Mouse (Mus musculus): ENCODE results near the gene Tmod1. TPM values are rescaled to one million over a fixed set of nuclear protein-coding genes. Genes with fewer than 3 reads are reported as not detected.

Tmod1 gene
- polyA plus RNA-seq (2016; fragmentation: Nextera tagmentation; extraction: Ambion mirVana), result 4.8 and 5.1 TPM in 2 replicates

DNA sequence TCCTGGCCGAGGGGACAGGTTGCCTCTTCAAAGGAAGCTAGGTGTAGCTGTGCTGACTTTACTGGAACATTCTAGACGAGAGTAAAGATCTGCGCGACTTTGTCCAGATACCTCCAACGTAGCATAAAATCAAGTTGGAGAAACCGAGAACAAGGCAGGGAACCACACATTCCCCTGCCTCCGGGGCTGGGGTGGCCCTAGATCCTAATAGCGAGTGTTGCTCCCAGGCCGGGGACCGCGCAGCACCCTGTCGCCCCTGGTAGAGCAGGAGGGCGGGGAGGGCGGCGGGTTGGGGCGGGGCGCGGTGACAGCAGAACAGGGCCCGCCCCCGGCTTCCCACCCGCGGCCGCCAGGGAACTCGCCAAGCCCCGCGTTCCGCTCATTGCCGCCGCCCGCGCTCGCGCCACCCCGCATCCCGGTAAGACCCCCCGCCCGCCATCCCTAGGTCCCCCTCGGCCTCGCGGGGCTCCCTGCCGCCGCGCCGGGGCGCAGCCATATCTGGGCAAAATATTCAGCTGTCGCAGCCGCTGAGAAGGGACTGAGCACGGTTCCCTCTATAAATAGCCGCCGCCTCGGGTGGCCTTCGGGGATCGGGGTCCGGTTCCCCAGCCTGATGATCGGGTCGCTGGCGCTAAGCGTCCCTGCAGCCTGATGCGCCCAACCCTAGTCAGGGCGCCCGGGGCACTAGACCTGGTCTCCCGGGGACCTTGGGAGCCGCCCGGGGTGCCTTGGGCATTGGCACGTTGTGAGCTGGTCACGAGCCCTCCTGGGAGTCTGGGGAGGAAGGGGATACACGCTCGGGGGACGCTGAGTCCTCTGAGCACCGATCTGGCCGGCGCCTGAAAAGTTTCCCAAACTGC, at the start of gene Tmod1:
Gene Tmod1 (plus strand): TSS at position 44 of the 860 bp plus-strand sequence.
- 1% methylated on average over 57 of the region's 72 CpGs for WGBS
- peak within 1 kb of the TSS; percentile 57 for H3K4me3 ChIP-seq
- no peak within 1 kb of the TSS for H3K27ac ChIP-seq
- H3K4me2 ChIP-seq (replicated peaks), result peak within 1 kb of the TSS; percentile 98
- peak within 1 kb of the TSS; percentile 64 for H3K9ac ChIP-seq
- no peaks in the 10 kb centered on the region for H3K9me3 ChIP-seq (replicated peaks)
- peaks cover 56% of the 10 kb centered on the region for H3K27me3 ChIP-seq
- H3K36me3 ChIP-seq, result no peaks in the 10 kb centered on the region
- ATAC-seq (ENCODE audit: low FRiP score), result peak; percentile 66; the same call in 1 of the 2 replicates
- peaks cover 20% of the 10 kb centered on the region for H3K4me1 ChIP-seq

DNA sequence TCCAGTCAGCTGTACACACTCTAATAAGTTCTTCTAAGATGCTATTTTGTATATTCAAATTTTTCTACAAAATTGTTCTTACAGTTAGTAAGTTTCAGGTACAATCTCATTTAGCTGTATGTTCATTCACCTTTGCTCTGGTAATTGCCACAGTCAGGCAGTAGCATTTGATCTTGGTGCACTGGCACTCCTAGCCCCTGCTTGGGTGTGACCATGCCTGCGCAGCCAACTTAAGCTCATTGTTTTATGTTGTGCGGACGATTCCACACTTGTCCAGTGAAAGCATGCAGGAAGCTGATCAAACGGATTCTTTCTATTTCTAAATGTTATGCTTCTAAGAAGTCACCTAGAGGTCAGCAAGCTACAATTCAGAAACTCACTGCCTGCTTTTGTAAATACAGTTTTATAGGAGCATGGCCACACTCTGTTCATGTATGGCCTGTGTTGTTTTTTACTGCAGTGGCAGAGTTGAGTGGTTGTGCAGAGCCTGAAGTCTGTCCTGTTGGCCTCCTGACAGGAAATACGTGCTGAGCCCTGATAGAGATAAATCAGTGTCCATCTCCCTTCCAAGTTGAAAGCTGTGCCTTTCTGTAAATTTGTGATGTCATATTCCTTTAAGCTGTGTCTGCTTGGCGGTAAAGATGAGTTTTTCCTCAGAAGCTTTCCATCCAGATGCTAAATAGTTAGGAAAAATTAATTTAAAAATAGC, 48.2 kb upstream of the Tmod1 start:
- Histone ChIP-seq H3K27me3 (no peaks in the 10 kb centered on the region), H3K9me3 (replicated peaks) (no peaks in the 10 kb centered on the region), H3K4me1 (no peaks in the 10 kb centered on the region), H3K27ac (no peak overlapping the region), H3K9ac (no peak overlapping the region), H3K36me3 (no peaks in the 10 kb centered on the region; the same call in 1 of the 2 replicates), H3K4me2 (replicated peaks) (no peak overlapping the region), H3K4me3 (no peak overlapping the region)
- 70% methylated on average over 6 of the region's 6 CpGs for WGBS
- no peak for ATAC-seq (ENCODE audit: low FRiP score)

DNA sequence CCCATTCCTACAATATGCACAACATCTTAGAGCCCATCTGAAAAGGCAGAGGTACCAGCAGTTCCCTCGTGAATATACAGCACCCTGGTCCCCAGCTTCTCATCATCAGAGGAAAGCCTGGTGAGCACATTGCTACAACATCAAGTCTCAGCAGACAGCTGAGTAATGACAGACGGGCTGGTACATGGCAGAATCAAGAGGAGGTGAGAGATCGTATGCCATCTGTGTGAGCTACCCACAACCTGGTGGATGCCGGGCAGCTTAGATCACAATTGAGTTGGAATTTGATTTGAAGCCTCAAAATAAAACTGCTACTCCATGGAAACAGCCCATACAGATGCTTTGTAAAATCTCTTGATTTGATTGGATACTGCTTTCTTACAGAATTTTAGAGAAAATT, 40.2 kb upstream of the Tmod1 start:
- H3K4me2 ChIP-seq (replicated peaks), result no peak overlapping the region
- no peaks in the 10 kb centered on the region for H3K4me1 ChIP-seq
- H3K9me3 ChIP-seq (replicated peaks), result no peaks in the 10 kb centered on the region
- ATAC-seq (ENCODE audit: low FRiP score), result no peak
- H3K27ac ChIP-seq, result no peak overlapping the region
- no peak overlapping the region for H3K4me3 ChIP-seq
- 79% methylated on average over 4 of the region's 4 CpGs for WGBS
- H3K27me3 ChIP-seq, result no peaks in the 10 kb centered on the region
- no peak overlapping the region for H3K9ac ChIP-seq
- no peaks in the 10 kb centered on the region; the same call in 1 of the 2 replicates for H3K36me3 ChIP-seq

DNA sequence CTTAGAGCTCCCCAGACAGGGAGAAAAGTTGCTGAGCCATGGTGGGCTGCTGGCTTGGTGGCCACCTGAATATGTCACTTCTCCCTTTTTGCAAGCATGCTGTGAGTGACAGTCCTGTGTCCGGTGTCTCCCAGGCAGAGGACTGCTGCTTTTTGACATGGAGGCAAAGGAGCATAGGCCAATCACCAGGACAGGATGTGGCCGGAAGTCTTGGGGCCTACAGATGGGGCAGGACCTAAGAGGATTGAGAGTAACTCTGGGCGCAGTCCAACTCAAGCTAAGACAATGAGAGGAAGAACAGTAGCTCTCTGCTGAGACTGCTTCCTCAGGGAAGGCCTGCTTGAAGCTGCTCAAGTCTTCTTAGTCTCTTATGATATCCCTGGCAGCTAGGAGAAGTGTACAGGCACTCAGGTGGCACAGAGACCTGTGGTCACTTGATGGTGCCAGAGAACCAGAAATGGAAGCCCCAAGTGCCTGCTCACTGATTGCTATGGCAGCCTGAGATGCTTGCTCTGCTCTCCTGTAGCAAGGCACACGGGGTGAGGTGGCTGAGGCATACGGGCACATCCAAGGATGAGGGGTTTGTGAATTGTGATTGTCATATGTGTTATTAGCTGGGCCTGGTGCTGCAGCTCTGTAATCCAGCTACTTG, 30.5 kb upstream of the Tmod1 start:
- 91% methylated on average over 5 of the region's 5 CpGs for WGBS
- no peak for ATAC-seq (ENCODE audit: low FRiP score)
- H3K36me3 ChIP-seq, result peaks cover 5% of the 10 kb centered on the region; the same call in 1 of the 2 replicates
- H3K27ac ChIP-seq, result no peak overlapping the region
- no peak overlapping the region for H3K9ac ChIP-seq
- H3K4me1 ChIP-seq, result no peaks in the 10 kb centered on the region
- no peak overlapping the region for H3K4me2 ChIP-seq (replicated peaks)
- H3K27me3 ChIP-seq, result no peaks in the 10 kb centered on the region
- no peaks in the 10 kb centered on the region for H3K9me3 ChIP-seq (replicated peaks)
- no peak overlapping the region for H3K4me3 ChIP-seq

DNA sequence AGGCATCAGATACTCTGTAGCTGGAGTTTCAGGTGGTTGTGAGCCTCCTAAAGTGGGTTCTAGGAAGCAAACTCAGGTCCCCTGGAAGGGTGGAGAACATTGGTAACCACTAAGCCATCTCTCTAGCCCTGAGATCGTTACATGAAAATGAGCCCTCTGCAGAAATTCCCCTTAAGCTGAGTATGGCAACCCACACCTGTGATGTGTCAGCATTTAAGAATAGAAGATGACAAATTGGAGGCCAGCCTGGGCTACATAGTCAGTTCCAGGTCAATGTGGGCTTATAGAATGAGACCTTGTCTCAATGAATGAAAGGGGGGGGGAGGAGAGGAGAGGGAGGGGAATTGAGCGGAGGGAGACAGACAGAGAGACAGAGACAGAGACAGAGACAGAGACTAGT, 27.0 kb upstream of the Tmod1 start:
- Histone ChIP-seq H3K4me1 (no peaks in the 10 kb centered on the region), H3K4me3 (no peak overlapping the region), H3K36me3 (peaks cover 5% of the 10 kb centered on the region; the same call in 1 of the 2 replicates), H3K4me2 (replicated peaks) (no peak overlapping the region), H3K9ac (no peak overlapping the region), H3K27me3 (no peaks in the 10 kb centered on the region), H3K9me3 (replicated peaks) (no peaks in the 10 kb centered on the region), H3K27ac (no peak overlapping the region)
- ATAC-seq (ENCODE audit: low FRiP score), result no peak
- 89% methylated on average over 2 of the region's 2 CpGs for WGBS

DNA sequence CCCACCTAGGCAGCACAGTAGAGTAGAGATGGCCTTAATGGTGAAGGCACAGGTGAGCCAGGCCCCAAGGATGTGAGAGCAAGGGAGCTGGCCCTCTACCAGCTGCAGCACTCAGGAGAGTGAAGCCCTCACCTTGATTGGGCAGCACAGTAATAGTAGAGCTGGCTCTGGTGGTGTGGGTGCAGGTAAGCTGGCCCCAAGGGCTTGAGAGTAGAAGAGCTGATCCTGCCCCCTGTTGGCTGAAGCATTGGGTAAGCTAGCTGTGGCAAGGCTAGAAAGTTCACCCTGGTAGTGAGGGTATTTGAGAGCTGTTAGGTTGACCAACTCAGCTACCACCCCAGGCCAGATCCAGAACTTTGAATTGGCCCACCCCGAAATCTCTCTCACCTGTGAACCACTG, 23.1 kb upstream of the Tmod1 start:
- no peak overlapping the region for H3K4me3 ChIP-seq
- ATAC-seq (ENCODE audit: low FRiP score), result no peak

DNA sequence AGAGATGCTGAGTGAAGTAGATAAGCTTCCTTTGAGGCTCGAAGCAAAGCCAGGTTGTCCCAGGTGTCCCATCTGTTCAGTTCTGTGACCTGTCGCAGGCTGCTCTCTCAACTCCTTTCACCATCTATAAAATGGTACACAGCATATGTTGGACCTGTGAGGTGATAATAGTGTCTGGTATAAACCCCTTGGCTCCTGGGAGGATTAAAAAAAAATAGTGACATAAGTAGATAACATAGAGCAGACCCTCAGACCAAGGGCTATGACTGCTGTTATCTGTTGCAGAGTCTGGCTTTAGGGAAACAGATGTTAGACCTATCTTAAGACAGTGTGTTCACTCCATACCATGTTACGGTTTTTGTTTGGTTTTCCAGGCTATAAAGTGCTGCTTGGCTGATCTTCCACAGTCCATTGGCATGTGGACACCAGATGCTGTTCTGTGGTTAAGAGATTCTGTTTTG, 15.7 kb upstream of the Tmod1 start:
- 75% methylated on average over 3 of the region's 3 CpGs for WGBS
- no peak for ATAC-seq (ENCODE audit: low FRiP score)

More for the DNA sequence above, 23.1 kb upstream of the Tmod1 start:
- Histone ChIP-seq H3K36me3 (no peaks in the 10 kb centered on the region), H3K27ac (no peak overlapping the region), H3K27me3 (no peaks in the 10 kb centered on the region), H3K9me3 (replicated peaks) (no peaks in the 10 kb centered on the region), H3K9ac (no peak overlapping the region), H3K4me1 (no peaks in the 10 kb centered on the region), H3K4me2 (replicated peaks) (no peak overlapping the region)
- 96% methylated on average over 1 of the region's 1 CpGs for WGBS

DNA sequence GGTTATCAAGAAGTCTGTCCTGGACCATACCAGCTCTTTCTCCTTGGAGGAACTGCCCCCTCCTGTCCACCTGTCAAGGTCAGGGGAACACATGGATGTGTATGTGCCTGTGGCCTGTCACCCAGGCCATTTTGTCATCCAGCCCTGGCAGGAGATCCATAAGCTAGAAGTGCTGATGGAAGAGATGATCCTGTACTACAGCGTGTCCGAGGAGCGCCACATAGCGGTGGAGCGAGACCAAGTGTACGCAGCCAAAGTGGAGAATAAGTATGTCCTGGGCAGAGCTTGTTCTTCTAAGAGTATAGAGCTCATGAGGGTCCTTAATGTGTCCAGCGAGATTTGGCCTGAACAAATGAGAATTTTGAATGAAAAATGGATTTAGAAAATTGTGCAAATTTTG, 12.8 kb upstream of the Tmod1 start:
- Histone ChIP-seq H3K9ac (no peak overlapping the region), H3K36me3 (no peaks in the 10 kb centered on the region), H3K4me1 (no peaks in the 10 kb centered on the region), H3K4me3 (no peak overlapping the region), H3K27ac (no peak overlapping the region), H3K4me2 (replicated peaks) (no peak overlapping the region), H3K27me3 (no peaks in the 10 kb centered on the region), H3K9me3 (replicated peaks) (no peaks in the 10 kb centered on the region)
- ATAC-seq (ENCODE audit: low FRiP score), result no peak
- 48% methylated on average over 7 of the region's 7 CpGs for WGBS

More for the DNA sequence above, 15.7 kb upstream of the Tmod1 start:
- Histone ChIP-seq H3K36me3 (no peaks in the 10 kb centered on the region), H3K4me2 (replicated peaks) (no peak overlapping the region), H3K4me1 (no peaks in the 10 kb centered on the region), H3K27me3 (no peaks in the 10 kb centered on the region), H3K9ac (no peak overlapping the region), H3K9me3 (replicated peaks) (no peaks in the 10 kb centered on the region), H3K27ac (no peak overlapping the region), H3K4me3 (no peak overlapping the region)

DNA sequence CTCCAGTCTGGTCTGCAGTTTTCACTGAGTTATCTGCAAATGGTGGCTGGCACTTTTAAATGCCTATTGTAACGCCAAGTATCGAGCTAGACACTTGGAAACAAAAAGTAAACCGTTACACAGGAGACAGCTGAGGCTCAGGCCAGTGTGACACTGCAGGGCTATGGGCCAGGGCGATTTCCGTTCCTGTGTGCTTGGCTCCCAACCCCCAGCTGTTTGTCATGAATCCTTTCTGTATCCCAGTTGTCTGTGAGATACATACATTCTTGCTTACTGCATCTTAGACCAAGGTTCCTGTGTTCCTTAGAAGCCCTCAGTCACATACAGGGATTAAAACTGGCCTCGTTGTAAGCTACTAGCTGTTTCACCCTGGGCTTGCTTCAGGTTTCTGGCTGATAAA, 10.5 kb upstream of the Tmod1 start:
- 73% methylated on average over 6 of the region's 6 CpGs for WGBS
- Histone ChIP-seq H3K36me3 (no peaks in the 10 kb centered on the region), H3K4me2 (replicated peaks) (no peak overlapping the region), H3K4me3 (no peak overlapping the region), H3K9me3 (replicated peaks) (no peaks in the 10 kb centered on the region), H3K9ac (no peak overlapping the region), H3K4me1 (no peaks in the 10 kb centered on the region), H3K27ac (no peak overlapping the region), H3K27me3 (no peaks in the 10 kb centered on the region)
- no peak for ATAC-seq (ENCODE audit: low FRiP score)

DNA sequence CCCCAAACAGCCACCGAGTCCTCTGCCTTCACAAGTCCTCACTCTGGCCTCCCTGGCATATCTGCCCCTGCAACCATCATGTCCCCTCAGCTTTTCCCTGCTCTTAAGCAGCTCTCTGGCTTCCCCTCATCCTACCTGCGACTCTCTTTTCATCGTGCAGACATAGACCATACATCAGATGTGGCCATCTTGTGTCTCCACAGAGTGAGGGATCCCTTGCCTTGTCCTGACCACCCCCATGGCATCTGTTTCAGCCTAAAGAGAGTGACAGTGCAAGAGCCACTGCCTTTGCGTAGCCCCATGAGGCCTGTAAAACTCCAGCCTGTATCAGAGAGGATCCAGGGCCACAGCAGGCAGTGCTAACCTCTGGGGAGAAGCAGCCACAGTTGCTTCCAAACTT, 10.0 kb upstream of the Tmod1 start:
- ATAC-seq (ENCODE audit: low FRiP score), result no peak
- H3K4me1 ChIP-seq, result no peaks in the 10 kb centered on the region
- no peaks in the 10 kb centered on the region for H3K36me3 ChIP-seq
- H3K27me3 ChIP-seq, result no peaks in the 10 kb centered on the region
- no peak overlapping the region for H3K4me2 ChIP-seq (replicated peaks)
- no peak overlapping the region for H3K9ac ChIP-seq
- H3K9me3 ChIP-seq (replicated peaks), result no peaks in the 10 kb centered on the region
- no peak overlapping the region for H3K4me3 ChIP-seq
- H3K27ac ChIP-seq, result no peak overlapping the region
- WGBS, result 88% methylated on average over 4 of the region's 4 CpGs

DNA sequence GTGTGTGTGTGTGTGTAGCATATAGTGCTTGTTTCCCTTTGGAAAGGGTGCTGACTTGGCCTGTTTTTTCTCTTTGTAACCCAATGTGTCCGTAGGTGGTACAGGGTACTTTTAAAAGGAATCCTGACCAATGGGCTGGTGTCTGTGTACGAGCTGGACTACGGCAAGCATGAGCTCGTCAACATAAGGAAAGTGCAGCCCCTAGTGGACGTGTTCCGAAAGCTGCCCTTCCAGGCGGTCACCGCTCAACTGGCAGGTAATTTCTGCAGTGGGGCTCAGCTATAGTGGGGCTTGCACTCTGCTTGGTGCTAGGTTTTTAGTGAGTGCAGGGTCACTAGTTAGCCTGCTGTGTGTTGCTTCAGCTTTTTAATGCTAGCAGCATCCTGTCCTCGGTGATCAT, 9.2 kb upstream of the Tmod1 start:
- Histone ChIP-seq H3K27me3 (no peaks in the 10 kb centered on the region), H3K4me2 (replicated peaks) (no peak overlapping the region), H3K36me3 (no peaks in the 10 kb centered on the region), H3K4me1 (no peaks in the 10 kb centered on the region), H3K4me3 (no peak overlapping the region), H3K9me3 (replicated peaks) (no peaks in the 10 kb centered on the region), H3K27ac (no peak overlapping the region), H3K9ac (no peak overlapping the region)
- 46% methylated on average over 9 of the region's 9 CpGs for WGBS
- no peak for ATAC-seq (ENCODE audit: low FRiP score)

DNA sequence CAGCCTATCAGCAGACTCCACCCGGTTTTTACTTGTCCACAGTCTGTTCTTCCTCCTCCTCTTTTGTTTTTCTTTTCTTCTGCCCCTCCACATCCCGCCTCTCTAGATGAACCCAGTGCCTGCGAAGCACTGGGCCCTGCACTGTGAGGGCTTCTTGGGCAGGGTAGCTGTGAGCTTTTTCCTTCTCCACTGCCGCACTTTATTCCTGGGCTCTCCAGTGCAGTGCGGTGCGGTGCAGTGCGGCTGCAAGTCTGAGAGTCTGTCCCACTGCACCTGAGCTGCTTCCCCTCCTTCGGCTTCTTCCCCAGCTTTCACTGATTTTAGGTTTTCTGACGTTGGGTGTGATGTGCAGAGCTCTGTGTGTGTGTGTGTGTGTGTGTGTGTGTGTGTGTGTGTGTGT, 6.3 kb upstream of the Tmod1 start:
- WGBS, result 68% methylated on average over 9 of the region's 9 CpGs
- ATAC-seq (ENCODE audit: low FRiP score), result no peak
- no peak overlapping the region for H3K27ac ChIP-seq
- no peaks in the 10 kb centered on the region for H3K4me1 ChIP-seq
- no peaks in the 10 kb centered on the region for H3K36me3 ChIP-seq
- no peaks in the 10 kb centered on the region for H3K9me3 ChIP-seq (replicated peaks)
- H3K9ac ChIP-seq, result no peak overlapping the region
- H3K27me3 ChIP-seq, result peaks cover 9% of the 10 kb centered on the region
- no peak overlapping the region for H3K4me2 ChIP-seq (replicated peaks)
- no peak overlapping the region for H3K4me3 ChIP-seq
